Mouse (Mus musculus) embryonic facial prominence, embryonic 12.5 days (tissue): Measurements from ENCODE around the gene Sh3pxd2a. TPM values are rescaled to one million over a fixed set of nuclear protein-coding genes. Genes with fewer than 3 reads are reported as not detected.
A peak's percentile ranks its signal among the peaks of the same experiment; 100 is the strongest.

Experiments used
- ATAC-seq: fragments of 200-750 bp; cut with Nextera tagmentation; 2 replicates; pipeline ENCODE4 v1.8.0; 2017; ENCODE audit not compliant: insufficient number of reproducible peaks, insufficient read depth, low FRiP score, low TSS enrichment
- H3K27ac ChIP-seq: fragments of 300-500 bp; sonication (generic); 2 replicates; pipeline ENCODE4 v1.5.1; 2016; ENCODE audit warnings: mild to moderate bottlenecking
- H3K27me3 ChIP-seq: fragments of 300-500 bp; sonication (generic); 2 replicates; pipeline ENCODE4 v1.6.1; 2016; ENCODE audit warnings: mild to moderate bottlenecking, moderate library complexity
- H3K36me3 ChIP-seq: fragments of 300-500 bp; sonication (generic); 2 replicates; pipeline ENCODE4 v1.6.1; 2016; ENCODE audit warnings: mild to moderate bottlenecking
- H3K4me1 ChIP-seq: fragments of 300-500 bp; sonication (generic); 2 replicates; pipeline ENCODE4 v1.6.1; 2016
- H3K4me2 ChIP-seq: fragments of 300-500 bp; sonication (generic); replicated peaks from 2 replicates; pipeline ENCODE4 v1.6.1; 2016; ENCODE audit warnings: mild to moderate bottlenecking, moderate library complexity
- H3K4me3 ChIP-seq: fragments of 300-500 bp; sonication (generic); 2 replicates; pipeline ENCODE4 v1.5.1; 2016; ENCODE audit warnings: mild to moderate bottlenecking
- H3K9ac ChIP-seq: fragments of 300-500 bp; sonication (generic); 2 replicates; pipeline ENCODE4 v1.6.1; 2016; ENCODE audit warnings: mild to moderate bottlenecking, moderate library complexity
- H3K9me3 ChIP-seq: fragments of 300-500 bp; sonication (generic); 2 replicates; pipeline ENCODE4 v1.6.1; 2016; ENCODE audit warnings: mild to moderate bottlenecking, moderate library complexity
- WGBS: fragments of 180-500 bp; shearing (Covaris S2); methylation state at CpG from one replicate; pipeline ENCODE4 v1.1.7; 2016; 5-methylcytosine and 5-hydroxymethylcytosine counted together
- polyA plus RNA-seq: library from polyadenylated mRNA; unstranded; fragments of >200 nt; fragmentation: Nextera tagmentation; extraction: Ambion mirVana; gene quantifications from 2 replicates; pipeline ENCODE4 v1.2.1, GENCODE M21; 2016

Gene Sh3pxd2a
- polyA plus RNA-seq, 1 experiment from 2014 or later: 8.2 TPM

DNA sequence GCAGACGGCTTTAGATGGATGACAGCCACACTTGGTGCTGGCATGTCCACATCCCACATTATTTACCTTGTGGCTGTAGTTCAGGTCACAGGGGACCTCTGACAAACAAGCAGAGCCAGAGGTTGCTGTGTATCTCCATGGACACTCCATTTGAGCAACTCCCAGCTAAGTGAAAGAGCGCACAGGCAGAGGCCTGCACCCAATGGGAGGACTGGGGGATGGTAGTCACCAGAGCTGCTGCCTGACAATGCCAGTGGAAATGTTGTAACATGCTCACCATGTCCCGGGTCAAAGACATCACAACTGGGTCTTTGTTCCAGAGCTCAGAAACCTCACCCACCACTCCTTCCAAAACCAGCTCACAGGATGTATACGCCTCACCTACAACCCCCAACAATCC lies 153.0 kb downstream of the Sh3pxd2a start:
- no peaks in the 10 kb centered on the region for H3K9me3 ChIP-seq
- H3K27me3 ChIP-seq: no peaks in the 10 kb centered on the region
- H3K4me2 ChIP-seq: 0 out of 2 replicates have a peak overlapping the region, but pooled peaks have one; percentile 90
- H3K27ac ChIP-seq: peak overlapping the region; percentile 12; the same call in 1 of the 2 replicates
- peaks cover 55% of the 10 kb centered on the region for H3K4me1 ChIP-seq
- WGBS: 61% methylated on average over 4 of the region's 4 CpGs
- no peak for ATAC-seq
- peaks cover 24% of the 10 kb centered on the region for H3K36me3 ChIP-seq
- H3K4me3 ChIP-seq: no peak overlapping the region
- H3K9ac ChIP-seq: no peak overlapping the region

- Histone ChIP-seq H3K27ac (no peak overlapping the region), H3K9me3 (no peaks in the 10 kb centered on the region), H3K36me3 (peaks cover 30% of the 10 kb centered on the region), H3K4me1 (peaks cover 41% of the 10 kb centered on the region), H3K9ac (no peak overlapping the region), H3K4me3 (no peak overlapping the region), H3K4me2 (no peak overlapping the region), H3K27me3 (no peaks in the 10 kb centered on the region)
- no peak for ATAC-seq
- 93% methylated on average over 12 of the region's 12 CpGs for WGBS
These were observed 154.4 kb downstream of the Sh3pxd2a start for GRCm38 (mm10) chr19:47309824-47310223.

DNA sequence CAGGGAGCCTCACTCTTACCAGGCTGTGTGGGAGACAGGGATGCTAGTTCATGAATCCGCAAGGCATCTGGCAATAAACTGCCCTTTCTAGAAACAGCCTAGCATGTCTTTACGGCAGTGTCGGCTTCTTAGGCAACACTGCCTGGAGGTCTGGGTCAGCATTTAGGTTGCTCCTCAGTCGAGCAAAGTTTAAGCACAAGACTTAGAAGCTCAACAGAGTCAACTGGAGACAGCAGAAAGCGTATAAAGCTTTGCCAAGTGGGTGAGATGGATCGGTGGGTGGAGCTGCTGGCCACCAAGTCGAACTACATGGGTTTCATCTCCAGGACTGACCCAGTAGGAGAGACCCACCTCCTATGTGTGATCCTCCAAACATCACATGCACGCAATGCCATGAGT lies 157.3 kb downstream of the Sh3pxd2a start:
- Histone ChIP-seq H3K27me3 (no peaks in the 10 kb centered on the region), H3K27ac (no peak overlapping the region), H3K9ac (no peak overlapping the region), H3K9me3 (no peaks in the 10 kb centered on the region), H3K4me1 (peaks cover 39% of the 10 kb centered on the region), H3K36me3 (peaks cover 36% of the 10 kb centered on the region), H3K4me2 (no peak overlapping the region), H3K4me3 (no peak overlapping the region)
- 91% methylated on average over 8 of the region's 8 CpGs for WGBS
- no peak for ATAC-seq

DNA sequence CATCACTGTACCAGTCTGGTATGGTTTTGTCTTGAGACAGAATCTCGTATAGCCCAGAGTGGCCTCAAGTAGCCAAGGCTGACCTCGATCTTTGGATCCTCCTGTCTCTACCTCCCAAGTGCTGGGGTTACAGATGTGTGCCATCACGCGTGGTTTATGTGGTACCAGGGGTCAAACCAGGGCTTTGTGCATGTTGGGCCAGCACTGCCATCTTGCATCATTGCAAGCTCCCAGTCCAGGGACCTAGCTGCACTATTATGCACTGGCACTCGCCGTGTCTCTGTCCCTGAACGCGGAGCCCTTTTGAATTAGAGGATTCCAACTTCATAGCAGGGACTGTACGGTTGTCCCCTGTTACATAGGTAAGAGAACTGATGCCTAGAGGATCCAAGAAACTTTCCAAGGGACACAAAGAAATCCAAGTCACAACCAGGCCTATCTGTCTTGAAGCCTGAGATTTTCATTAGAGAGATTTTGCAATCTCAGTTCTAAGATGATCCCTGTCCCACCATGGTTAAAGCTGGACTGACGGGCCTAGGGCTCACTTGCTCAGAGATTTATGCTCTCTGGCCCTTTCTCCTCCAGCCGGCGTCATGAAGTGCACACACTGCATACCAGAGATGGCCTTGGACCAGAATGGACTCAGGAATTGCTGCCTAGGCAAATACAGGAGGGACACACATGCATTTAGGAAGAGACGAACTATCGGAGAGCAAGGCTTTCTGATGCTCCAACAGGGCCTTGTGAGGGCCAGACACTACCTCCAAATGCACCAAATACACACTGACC lies 157.9 kb downstream of the Sh3pxd2a start:
- Histone ChIP-seq H3K4me1 (peaks cover 39% of the 10 kb centered on the region), H3K27ac (no peak overlapping the region), H3K4me2 (no peak overlapping the region), H3K27me3 (no peaks in the 10 kb centered on the region), H3K36me3 (peaks cover 36% of the 10 kb centered on the region), H3K9me3 (no peaks in the 10 kb centered on the region), H3K9ac (no peak overlapping the region), H3K4me3 (no peak overlapping the region)
- no peak for ATAC-seq
- 92% methylated on average over 14 of the region's 14 CpGs for WGBS

- no peak for ATAC-seq
- WGBS: 86% methylated on average over 10 of the region's 10 CpGs
- H3K27me3 ChIP-seq: no peaks in the 10 kb centered on the region
- peaks cover 42% of the 10 kb centered on the region for H3K4me1 ChIP-seq
- H3K4me3 ChIP-seq: no peak overlapping the region
- no peak overlapping the region for H3K27ac ChIP-seq
- H3K9ac ChIP-seq: no peak overlapping the region
- no peaks in the 10 kb centered on the region for H3K9me3 ChIP-seq
- H3K4me2 ChIP-seq: no peak overlapping the region
- peaks cover 36% of the 10 kb centered on the region for H3K36me3 ChIP-seq
These were observed 158.8 kb downstream of the Sh3pxd2a start for GRCm38 (mm10) chr19:47305401-47305800.

- H3K36me3 ChIP-seq: peaks cover 28% of the 10 kb centered on the region
These were observed 159.9 kb downstream of the Sh3pxd2a start for GRCm38 (mm10) chr19:47304170-47304745.

DNA sequence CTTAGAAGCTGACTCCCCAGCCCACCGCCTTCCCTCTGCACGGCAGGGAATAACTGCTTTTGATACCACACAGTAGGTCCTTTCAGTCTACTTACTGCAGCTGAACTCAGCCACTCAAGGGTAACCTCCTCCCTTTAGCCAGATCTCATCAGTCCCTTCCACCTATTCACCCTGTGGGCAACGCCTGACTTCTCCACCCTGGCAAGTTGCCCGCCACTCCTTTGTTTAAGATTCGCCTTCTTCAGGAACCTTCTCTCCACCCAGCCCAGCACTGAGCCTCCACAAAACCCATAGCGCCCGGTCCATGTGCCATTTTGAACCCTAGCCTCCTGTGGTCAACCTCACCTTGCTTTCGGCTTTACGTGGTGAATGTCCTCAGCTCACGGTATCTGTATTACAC lies 161.1 kb downstream of the Sh3pxd2a start:
- Histone ChIP-seq H3K4me1 (peaks cover 37% of the 10 kb centered on the region), H3K9ac (no peak overlapping the region), H3K27ac (peak overlapping the region; percentile 88; the same call in 1 of the 2 replicates), H3K4me2 (no peak overlapping the region), H3K27me3 (no peaks in the 10 kb centered on the region), H3K9me3 (no peaks in the 10 kb centered on the region), H3K36me3 (peaks cover 32% of the 10 kb centered on the region), H3K4me3 (no peak overlapping the region)
- ATAC-seq: no peak
- 85% methylated on average over 10 of the region's 10 CpGs for WGBS

More at GRCm38 (mm10) chr19:47304170-47304745, 159.9 kb downstream of the Sh3pxd2a start:
- no peak for ATAC-seq
- Histone ChIP-seq H3K4me1 (peaks cover 39% of the 10 kb centered on the region), H3K4me3 (no peak overlapping the region), H3K27me3 (no peaks in the 10 kb centered on the region), H3K27ac (no peak overlapping the region), H3K9me3 (no peaks in the 10 kb centered on the region), H3K4me2 (no peak overlapping the region), H3K9ac (no peak overlapping the region)
- WGBS: 87% methylated on average over 5 of the region's 5 CpGs

DNA sequence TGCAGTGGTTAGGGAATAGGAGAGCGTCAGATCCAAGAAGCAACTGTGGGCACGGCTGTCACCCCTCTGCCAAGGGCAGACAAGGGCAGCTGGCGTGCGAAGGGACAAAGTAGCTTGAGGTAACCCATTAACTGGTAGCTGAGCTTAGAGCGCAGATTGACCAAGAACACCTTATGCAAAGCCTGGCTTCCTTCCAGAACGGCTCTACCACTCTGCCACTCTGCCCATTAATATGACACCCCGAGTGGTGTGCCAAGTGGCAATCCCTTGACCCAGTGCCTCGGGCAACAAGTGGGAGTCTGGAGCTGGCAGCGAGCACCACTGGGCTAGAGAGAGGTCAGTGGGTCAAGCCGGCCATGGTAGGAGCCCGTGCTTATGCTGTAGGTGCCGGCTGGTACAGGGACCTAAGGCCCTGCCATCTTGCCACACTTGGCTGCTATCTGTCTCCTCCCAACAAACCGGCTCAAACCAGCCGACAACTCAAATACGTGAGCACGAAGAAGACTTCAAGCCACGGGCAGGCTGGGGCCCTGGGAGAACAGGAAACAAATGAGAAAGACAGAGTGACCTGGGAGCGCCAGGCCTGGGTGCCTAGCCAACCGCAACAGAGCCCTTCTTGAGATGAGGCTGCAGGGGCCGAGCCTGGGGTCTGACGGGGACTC lies 161.9 kb downstream of the Sh3pxd2a start:
- Histone ChIP-seq H3K9me3 (no peaks in the 10 kb centered on the region), H3K9ac (0 out of 2 replicates have a peak overlapping the region, but pooled peaks have one; percentile 34), H3K27ac (peak overlapping the region; percentile 88), H3K4me1 (peaks cover 37% of the 10 kb centered on the region), H3K4me2 (peak overlapping the region; percentile 30), H3K4me3 (no peak overlapping the region), H3K36me3 (peaks cover 31% of the 10 kb centered on the region), H3K27me3 (no peaks in the 10 kb centered on the region)
- no peak for ATAC-seq
- WGBS: 48% methylated on average over 21 of the region's 21 CpGs

DNA sequence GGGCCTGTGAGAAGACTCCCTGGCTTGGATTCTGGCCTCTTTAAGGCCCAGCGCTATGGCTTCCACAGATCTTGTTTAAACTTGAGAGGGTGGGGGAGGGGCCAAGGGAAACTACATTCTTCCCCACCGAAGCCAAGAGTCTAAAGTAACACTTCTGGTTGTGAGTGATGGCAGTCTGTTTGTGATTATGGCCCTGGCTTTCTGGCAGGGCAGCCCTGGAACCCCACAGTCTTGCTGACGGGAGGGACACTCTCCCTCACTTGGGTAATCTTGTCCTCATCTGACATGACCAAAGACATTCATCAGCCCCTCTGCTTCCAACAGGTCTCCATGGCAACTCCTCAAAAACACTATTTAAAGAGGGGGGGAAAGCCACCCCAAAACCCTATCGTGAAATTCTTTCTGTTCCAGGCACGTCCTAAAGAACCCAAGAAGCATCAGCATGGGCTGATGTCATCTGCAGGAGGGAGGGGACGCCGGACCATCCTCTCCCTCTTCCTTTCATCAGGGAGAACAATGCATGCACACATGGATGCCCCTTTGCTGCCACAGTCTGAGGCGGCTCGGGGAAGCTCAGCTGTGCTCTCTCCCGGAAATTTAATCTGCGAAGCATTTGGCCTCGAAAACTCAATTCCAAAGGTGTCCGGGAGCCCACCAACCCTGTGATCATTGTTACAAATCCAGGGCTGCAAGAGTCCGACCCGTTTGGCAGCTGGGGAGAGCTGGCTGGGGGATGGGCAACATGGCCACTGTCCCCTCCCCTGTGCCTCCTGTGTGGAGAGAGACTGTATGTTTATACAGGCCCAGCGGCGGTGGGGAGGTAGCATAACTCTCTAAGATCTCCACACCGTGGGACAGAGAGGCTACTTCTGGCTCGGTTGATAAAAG lies 162.7 kb downstream of the Sh3pxd2a start:
- H3K9me3 ChIP-seq: no peaks in the 10 kb centered on the region
- no peaks in the 10 kb centered on the region for H3K27me3 ChIP-seq
- H3K36me3 ChIP-seq: peaks cover 32% of the 10 kb centered on the region
- H3K4me3 ChIP-seq: no peak overlapping the region
- peak overlapping the region; percentile 88 for H3K27ac ChIP-seq
- peak overlapping the region; percentile 30 for H3K4me2 ChIP-seq
- H3K9ac ChIP-seq: 0 out of 2 replicates have a peak overlapping the region, but pooled peaks have one; percentile 16
- peaks cover 37% of the 10 kb centered on the region for H3K4me1 ChIP-seq
- peak; percentile 68 for ATAC-seq
- 3% methylated on average over 19 of the region's 19 CpGs for WGBS

DNA sequence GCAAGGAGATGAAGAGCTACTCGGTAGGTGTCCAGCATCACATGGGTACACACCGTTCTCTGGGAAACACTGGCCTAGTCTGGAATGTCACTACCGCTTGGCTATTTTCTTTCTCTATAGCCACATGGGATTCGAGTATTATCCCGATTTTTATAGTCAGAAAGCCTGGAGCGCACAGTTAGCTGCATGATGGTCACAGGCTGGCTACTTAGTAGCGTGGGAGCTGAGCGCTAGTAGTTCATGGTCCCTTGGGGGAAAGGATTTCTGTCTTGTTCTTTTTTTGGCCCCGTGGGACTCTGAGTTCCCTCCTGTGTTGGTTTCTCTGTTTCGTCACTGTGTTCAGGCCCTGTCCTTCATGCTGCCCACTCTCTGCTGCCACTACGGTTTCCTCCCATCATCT lies 166.1 kb downstream of the Sh3pxd2a start:
- no peak overlapping the region for H3K4me3 ChIP-seq
- WGBS: 81% methylated on average over 11 of the region's 11 CpGs
- H3K9ac ChIP-seq: no peak overlapping the region
- ATAC-seq: no peak
- no peak overlapping the region for H3K4me2 ChIP-seq
- no peak overlapping the region for H3K27ac ChIP-seq
- peaks cover 36% of the 10 kb centered on the region for H3K4me1 ChIP-seq
- H3K36me3 ChIP-seq: peaks cover 23% of the 10 kb centered on the region
- H3K27me3 ChIP-seq: no peaks in the 10 kb centered on the region
- H3K9me3 ChIP-seq: no peaks in the 10 kb centered on the region

- Histone ChIP-seq H3K27ac (peak overlapping the region; percentile 47; the same call in 1 of the 2 replicates), H3K9me3 (no peaks in the 10 kb centered on the region), H3K36me3 (peaks cover 26% of the 10 kb centered on the region; the same call in 1 of the 2 replicates), H3K4me2 (no peak overlapping the region), H3K4me1 (peaks cover 36% of the 10 kb centered on the region), H3K9ac (peak overlapping the region; percentile 8; the same call in 1 of the 2 replicates), H3K4me3 (no peak overlapping the region), H3K27me3 (no peaks in the 10 kb centered on the region)
- ATAC-seq: no peak
- 42% methylated on average over 7 of the region's 7 CpGs for WGBS
These were observed 171.7 kb downstream of the Sh3pxd2a start for GRCm38 (mm10) chr19:47292451-47292951.
